Mouse (Mus musculus) urinary bladder, postnatal 4 days (tissue): ENCODE measurements around the gene Olfr859.
"Not testable (repeated sequence)": the region's sequence is repeated elsewhere in the genome, so short reads cannot be mapped to it uniquely, and the experiment has no call there.

Experiments
- DNase-seq, 2 experiments: peaks; one replicate each; pipeline ENCODE4 v3.0.0; 2021 to 2022; ENCODE audit warnings: low spot score in 2 of 2

Olfr859 gene

DNA sequence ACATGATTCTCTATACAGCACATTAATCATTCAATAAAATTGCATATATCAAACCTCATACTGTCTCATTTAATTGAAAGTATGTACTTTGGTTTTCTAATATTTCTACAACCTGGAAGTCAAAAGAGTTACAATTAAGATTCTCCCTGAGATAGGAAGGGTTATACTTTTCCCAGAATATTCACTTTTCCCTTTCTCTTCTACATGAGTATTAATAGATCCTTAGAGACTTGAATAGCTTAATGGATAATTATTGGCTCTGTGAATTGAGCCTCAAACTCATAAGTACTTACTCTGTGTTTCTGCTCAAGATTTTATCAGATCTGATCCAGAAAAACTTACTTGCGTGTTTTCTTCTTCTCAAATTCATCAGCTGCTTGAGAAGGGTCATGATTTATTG lies at the start of gene Olfr859:
Gene Olfr859 (plus strand): TSS at position 301 of the 400 bp plus-strand sequence.
- not testable (repeated sequence) for DNase-seq

DNA sequence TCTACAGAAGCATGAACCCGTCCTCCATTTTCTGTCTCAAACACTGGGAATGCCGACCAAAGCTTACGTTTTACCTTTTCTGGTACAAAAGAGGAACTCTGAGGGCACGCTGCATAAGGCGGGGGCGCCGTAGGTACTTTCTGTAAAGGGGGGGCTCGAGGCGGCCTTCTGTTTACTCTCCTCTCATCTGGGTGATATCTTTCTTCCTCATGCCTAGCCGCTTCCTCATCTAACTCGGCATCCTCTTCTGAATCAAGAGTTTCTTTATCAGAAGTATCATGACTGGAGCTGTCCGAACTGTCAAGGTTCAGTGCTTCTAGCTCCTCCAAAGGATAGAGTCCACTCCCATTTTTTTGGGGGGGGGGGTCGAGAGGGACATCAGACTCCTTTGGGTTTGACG lies 35.6 kb upstream of the Olfr859 start:
- no peak for DNase-seq

DNA sequence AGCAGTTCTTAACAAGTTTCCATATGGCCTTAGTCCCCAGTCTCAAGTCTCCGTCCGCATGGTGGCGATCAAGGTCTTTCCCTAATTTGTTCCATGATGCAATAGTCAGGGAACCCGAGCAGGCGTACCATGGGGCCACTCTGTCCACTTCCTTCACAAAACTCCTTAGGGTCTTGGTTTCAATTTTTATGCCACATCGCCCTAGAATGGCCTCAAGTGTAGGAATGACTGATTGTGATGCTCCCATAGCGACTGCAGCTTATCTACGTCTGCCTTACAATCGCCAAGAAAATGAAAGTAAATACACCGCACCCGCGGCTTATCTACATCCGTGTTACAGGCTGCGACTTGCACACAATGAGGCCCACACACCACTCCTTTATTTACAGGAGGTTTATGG lies 35.0 kb upstream of the Olfr859 start:
- DNase-seq = no peak

DNA sequence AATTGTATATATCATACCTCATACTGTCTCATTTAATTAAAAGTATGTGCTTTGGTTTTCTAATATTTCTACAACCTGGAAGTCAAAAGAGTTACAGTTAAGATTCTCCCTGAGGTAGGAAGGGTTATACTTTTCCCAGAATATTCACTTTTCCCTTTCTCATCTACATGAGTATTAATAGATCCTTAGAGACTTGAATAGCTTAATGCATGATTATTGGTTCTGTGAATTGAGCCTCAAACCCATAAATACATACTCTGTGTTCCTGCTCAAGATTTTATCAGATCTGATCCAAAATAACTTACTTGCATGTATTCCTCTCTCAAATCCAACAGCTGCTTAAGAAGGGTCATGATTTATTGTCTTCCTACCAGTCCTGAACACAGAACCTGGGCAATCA lies 24.7 kb upstream of the Olfr859 start, which contains the start of gene Olfr58:
Gene Olfr58 (plus strand): TSS at position 301 of the 400 bp plus-strand sequence.
- no peak for DNase-seq

DNA sequence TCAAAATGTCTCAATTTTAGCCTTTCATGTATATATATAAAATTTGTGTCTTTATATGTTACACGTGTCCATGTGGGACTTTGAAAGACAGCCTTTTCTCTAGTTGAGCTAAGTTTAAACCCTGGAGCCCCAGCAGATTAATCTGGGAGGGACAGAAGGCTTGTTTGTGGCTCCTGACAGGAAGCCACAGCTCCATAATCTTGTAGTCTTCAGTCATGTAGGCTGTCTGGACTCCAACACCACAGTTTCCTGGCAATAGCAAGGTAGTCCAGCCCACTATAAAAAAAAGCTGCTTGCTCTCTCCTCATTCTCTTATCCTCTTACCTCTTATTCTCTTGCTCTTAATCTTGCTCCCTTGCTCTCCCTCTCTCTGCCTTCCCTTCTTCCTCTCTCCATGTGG lies 1.7 kb upstream of the Olfr859 start:
- no peak for DNase-seq

DNA sequence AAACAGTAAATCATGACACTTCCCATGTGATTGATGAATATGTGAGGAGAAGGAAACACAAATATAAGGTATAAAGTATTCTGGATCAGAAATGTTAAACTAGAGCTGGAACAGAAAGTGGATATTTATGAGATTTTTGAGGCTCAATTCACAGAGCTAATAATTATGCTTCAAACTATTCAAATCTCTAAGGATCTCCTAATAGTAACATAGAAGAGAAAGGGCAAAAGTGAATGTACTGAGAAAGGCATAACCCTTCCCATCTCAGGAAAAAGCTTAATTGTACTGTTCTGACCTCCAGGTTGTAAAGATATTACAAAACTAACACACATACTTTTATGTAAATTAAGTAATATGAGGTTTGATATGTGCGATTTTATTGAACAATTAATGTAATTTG lies 44.9 kb downstream of the Olfr859 start, which contains the start of gene Olfr860:
Gene Olfr860 (minus strand): TSS at position 101 of the 400 bp plus-strand sequence.
- DNase-seq = no peak
